Mouse (Mus musculus): ENCODE measurements around the gene Dgki. TPM values are rescaled to one million over a fixed set of nuclear protein-coding genes. Genes with fewer than 3 reads are reported as not detected.

The Dgki gene
- total RNA-seq, 1 experiment: 0.94 TPM

GRCm38 (mm10) chr6:36809747-36810285, 490.2 kb downstream of the Dgki start, which contains the start of gene Ptn:
Gene Ptn, minus strand, starts transcription at chr6:36810220.
- no peak within 1 kb of the TSS for H3K9ac ChIP-seq (ENCODE audit: insufficient read depth, low read depth, low read length, poor library complexity, severe bottlenecking)
- no peak within 1 kb of the TSS for H3K27ac ChIP-seq (ENCODE audit: insufficient read depth, low read depth, low read length, poor library complexity, severe bottlenecking)
- in situ Hi-C loops (cut with MboI; ENCODE audit: low sequenced_read_pairs in 2 of 2, unreplicated experiment in 2 of 2): no loop called here

GRCm38 (mm10) chr6:36809311-36809726, 490.7 kb downstream of the Dgki start:
- in situ Hi-C loops (cut with MboI; ENCODE audit: low sequenced_read_pairs in 2 of 2, unreplicated experiment in 2 of 2): no loop called here
- DNase-seq (ENCODE audit: low read depth, low spot score): no peak
- no peak overlapping the region for H3K27ac ChIP-seq (ENCODE audit: insufficient read depth, low read depth, low read length, poor library complexity, severe bottlenecking)
- peaks cover 0 to 3% of the 10 kb centered on the region in 2 experiments; a peak in 1 of 4 replicates for H3K4me1 ChIP-seq (ENCODE audit: control insufficient read depth in 2 of 2, insufficient read depth in 2 of 2, low read length in 2 of 2, poor library complexity in 1 of 2)
- no peak for TF ChIP-seq ZNF384 (IDR thresholded peaks at IDR 0.05; ENCODE audit: low read depth, low read length)
- no peak for TF ChIP-seq ZC3H11A (IDR thresholded peaks at IDR 0.05; ENCODE audit: borderline replicate concordance, low read depth, low read length)
- TF ChIP-seq MAFK (IDR thresholded peaks at IDR 0.05; ENCODE audit: insufficient read depth, low read depth, low read length): no peak
- no peak for TF ChIP-seq HCFC1 (IDR thresholded peaks at IDR 0.05; ENCODE audit: borderline replicate concordance, insufficient read depth, low read length)
- TF ChIP-seq CHD2 (IDR thresholded peaks at IDR 0.05; ENCODE audit: low read depth, low read length): no peak
- peak overlapping the region; percentile 47 to 51 for H3K4me3 ChIP-seq (ENCODE audit: insufficient read depth in 1 of 2, low read depth in 1 of 2, low read length in 2 of 2, poor library complexity in 1 of 2, severe bottlenecking in 1 of 2)
- H3K9me3 ChIP-seq (ENCODE audit: control insufficient read depth, insufficient read depth, low read depth, low read length): no peaks in the 10 kb centered on the region
- H3K36me3 ChIP-seq (ENCODE audit: control insufficient read depth, insufficient read depth, low read length, poor library complexity, severe bottlenecking): no peaks in the 10 kb centered on the region
- no peak overlapping the region for H3K9ac ChIP-seq (ENCODE audit: insufficient read depth, low read depth, low read length, poor library complexity, severe bottlenecking)

More at GRCm38 (mm10) chr6:36809747-36810285, 490.2 kb downstream of the Dgki start, which contains the start of gene Ptn:
- peaks cover 0 to 3% of the 10 kb centered on the region in 2 experiments; a peak in 1 of 4 replicates for H3K4me1 ChIP-seq (ENCODE audit: control insufficient read depth in 2 of 2, insufficient read depth in 2 of 2, low read length in 2 of 2, poor library complexity in 1 of 2)
- no peaks in the 10 kb centered on the region for H3K36me3 ChIP-seq (ENCODE audit: control insufficient read depth, insufficient read depth, low read length, poor library complexity, severe bottlenecking)
- TF ChIP-seq MAFK (IDR thresholded peaks at IDR 0.05; ENCODE audit: insufficient read depth, low read depth, low read length) (0 out of 2 replicates have a peak, but pooled peaks have one; percentile 32), CHD2 (IDR thresholded peaks at IDR 0.05; ENCODE audit: low read depth, low read length) (no peak), ZNF384 (IDR thresholded peaks at IDR 0.05; ENCODE audit: low read depth, low read length) (no peak)
- peak within 1 kb of the TSS; percentile 47 to 51 for H3K4me3 ChIP-seq (ENCODE audit: insufficient read depth in 1 of 2, low read depth in 1 of 2, low read length in 2 of 2, poor library complexity in 1 of 2, severe bottlenecking in 1 of 2)
- DNase-seq (ENCODE audit: low read depth, low spot score): peak; percentile 27
- no peaks in the 10 kb centered on the region for H3K9me3 ChIP-seq (ENCODE audit: control insufficient read depth, insufficient read depth, low read depth, low read length)

- Histone ChIP-seq H3K27ac (ENCODE audit: insufficient read depth, low read depth, low read length, poor library complexity, severe bottlenecking) (no peak overlapping the region), H3K9me3 (ENCODE audit: control insufficient read depth, insufficient read depth, low read depth, low read length) (no peaks in the 10 kb centered on the region), H3K4me1 (ENCODE audit: control insufficient read depth in 2 of 2, insufficient read depth in 2 of 2, low read length in 2 of 2, poor library complexity in 1 of 2) (peaks cover 0 to 3% of the 10 kb centered on the region in 2 experiments; a peak in 1 of 4 replicates), H3K4me3 (ENCODE audit: insufficient read depth in 1 of 2, low read depth in 1 of 2, low read length in 2 of 2, poor library complexity in 1 of 2, severe bottlenecking in 1 of 2) (no peak overlapping the region), H3K9ac (ENCODE audit: insufficient read depth, low read depth, low read length, poor library complexity, severe bottlenecking) (no peak overlapping the region), H3K36me3 (ENCODE audit: control insufficient read depth, insufficient read depth, low read length, poor library complexity, severe bottlenecking) (no peaks in the 10 kb centered on the region)
- no peak for DNase-seq (ENCODE audit: low read depth, low spot score)
- in situ Hi-C loops (cut with MboI; ENCODE audit: low sequenced_read_pairs in 2 of 2, unreplicated experiment in 2 of 2): no loop called here
- TF ChIP-seq HCFC1 (IDR thresholded peaks at IDR 0.05; ENCODE audit: borderline replicate concordance, insufficient read depth, low read length): no peak
- TF ChIP-seq ZNF384 (IDR thresholded peaks at IDR 0.05; ENCODE audit: low read depth, low read length): no peak
- no peak for TF ChIP-seq CHD2 (IDR thresholded peaks at IDR 0.05; ENCODE audit: low read depth, low read length)
- no peak for TF ChIP-seq ZC3H11A (IDR thresholded peaks at IDR 0.05; ENCODE audit: borderline replicate concordance, low read depth, low read length)
- no peak for TF ChIP-seq MAFK (IDR thresholded peaks at IDR 0.05; ENCODE audit: insufficient read depth, low read depth, low read length)
These were observed 491.5 kb downstream of the Dgki start for GRCm38 (mm10) chr6:36808306-36809058.

GRCm38 (mm10) chr6:36806906-36807305, 493.1 kb downstream of the Dgki start:
- no peak for DNase-seq (ENCODE audit: low read depth, low spot score)
- no peak overlapping the region for H3K4me3 ChIP-seq (ENCODE audit: insufficient read depth in 1 of 2, low read depth in 1 of 2, low read length in 2 of 2, poor library complexity in 1 of 2, severe bottlenecking in 1 of 2)

More at GRCm38 (mm10) chr6:36806906-36807305, 493.1 kb downstream of the Dgki start:
- in situ Hi-C loops (cut with MboI; ENCODE audit: low sequenced_read_pairs in 2 of 2, unreplicated experiment in 2 of 2): no loop called here
- no peak overlapping the region for H3K9ac ChIP-seq (ENCODE audit: insufficient read depth, low read depth, low read length, poor library complexity, severe bottlenecking)
- peaks cover 0 to 3% of the 10 kb centered on the region in 2 experiments; a peak in 1 of 4 replicates for H3K4me1 ChIP-seq (ENCODE audit: control insufficient read depth in 2 of 2, insufficient read depth in 2 of 2, low read length in 2 of 2, poor library complexity in 1 of 2)
- no peaks in the 10 kb centered on the region for H3K36me3 ChIP-seq (ENCODE audit: control insufficient read depth, insufficient read depth, low read length, poor library complexity, severe bottlenecking)
- no peak overlapping the region for H3K27ac ChIP-seq (ENCODE audit: insufficient read depth, low read depth, low read length, poor library complexity, severe bottlenecking)
- H3K9me3 ChIP-seq (ENCODE audit: control insufficient read depth, insufficient read depth, low read depth, low read length): no peaks in the 10 kb centered on the region
- TF ChIP-seq MAFK (IDR thresholded peaks at IDR 0.05; ENCODE audit: insufficient read depth, low read depth, low read length) (no peak), ZC3H11A (IDR thresholded peaks at IDR 0.05; ENCODE audit: borderline replicate concordance, low read depth, low read length) (no peak), HCFC1 (IDR thresholded peaks at IDR 0.05; ENCODE audit: borderline replicate concordance, insufficient read depth, low read length) (no peak), ZNF384 (IDR thresholded peaks at IDR 0.05; ENCODE audit: low read depth, low read length) (no peak), CHD2 (IDR thresholded peaks at IDR 0.05; ENCODE audit: low read depth, low read length) (no peak)

Data from ES-E14 (cell line).